Mouse (Mus musculus) embryonic facial prominence, embryonic 11.5 days (tissue): ENCODE results near the gene Susd6. TPM values are rescaled to one million over a fixed set of nuclear protein-coding genes. Genes with fewer than 3 reads are reported as not detected.

ENCODE experiments used
- ATAC-seq: fragments of 200-750 bp; cut with Nextera tagmentation; replicated peaks from 2 replicates; pipeline ENCODE4 v1.8.0; 2017; ENCODE audit warnings: low read depth; ENCODE audit not compliant: insufficient number of reproducible peaks, low FRiP score, low TSS enrichment
- DNase-seq: peaks from one replicate; pipeline ENCODE4 v3.0.0-alpha.2; 2015; ENCODE audit warnings: low spot score
- H3K27ac ChIP-seq: fragments of 300-500 bp; sonication (generic); replicated peaks from 2 replicates; pipeline ENCODE4 v1.5.1; 2014; ENCODE audit warnings: mild to moderate bottlenecking, low read depth, low read length, control low read depth
- H3K27me3 ChIP-seq: fragments of 300-500 bp; sonication (generic); 2 replicates; pipeline ENCODE4 v1.6.1; 2014; ENCODE audit warnings: mild to moderate bottlenecking, low read length, moderate library complexity, mixed read lengths; ENCODE audit not compliant: control insufficient read depth, insufficient read depth
- H3K36me3 ChIP-seq: fragments of 300-500 bp; sonication (generic); replicated peaks from 2 replicates; pipeline ENCODE4 v1.6.1; 2014; ENCODE audit warnings: low read depth, mild to moderate bottlenecking, low read length, moderate library complexity, mixed read lengths; ENCODE audit not compliant: control insufficient read depth, insufficient read depth
- H3K4me1 ChIP-seq: fragments of 300-500 bp; sonication (generic); 2 replicates; pipeline ENCODE4 v1.6.1; 2014; ENCODE audit warnings: low read length, mixed read lengths; ENCODE audit not compliant: control insufficient read depth, insufficient read depth
- H3K4me2 ChIP-seq: fragments of 300-500 bp; sonication (generic); 2 replicates; pipeline ENCODE4 v1.6.1; 2014; ENCODE audit warnings: low read depth, mild to moderate bottlenecking, control low read depth, low read length, moderate library complexity
- H3K4me3 ChIP-seq: fragments of 300-500 bp; sonication (generic); 2 replicates; pipeline ENCODE4 v1.5.1; 2014; ENCODE audit warnings: low read depth, low read length, control low read depth
- H3K9ac ChIP-seq: fragments of 300-500 bp; sonication (generic); replicated peaks from 2 replicates; pipeline ENCODE4 v1.6.1; 2014; ENCODE audit warnings: mild to moderate bottlenecking, control low read depth, low read length
- H3K9me3 ChIP-seq: fragments of 300-500 bp; sonication (generic); replicated peaks from 2 replicates; pipeline ENCODE4 v1.6.1; 2016; ENCODE audit warnings: mild to moderate bottlenecking, low read length, inconsistent platforms, mixed read lengths; ENCODE audit not compliant: control insufficient read depth
- WGBS: fragments of 180-500 bp; shearing (Covaris S2); extraction: QIAGEN DNeasy Blood & Tissue Kit; methylation state at CpG from one replicate; pipeline ENCODE4 v1.1.7; 2014; 5-methylcytosine and 5-hydroxymethylcytosine counted together
- polyA plus RNA-seq: library from polyadenylated mRNA; unstranded; fragments of >200 nt; fragmentation: Nextera tagmentation; extraction: Ambion mirVana; gene quantifications from 2 replicates; pipeline ENCODE4 v1.2.1, GENCODE M21; 2014

Gene Susd6
- polyA plus RNA-seq, 1 experiment from 2014 or later = 13.8 TPM

- H3K9ac ChIP-seq = no peak overlapping the region
- no peak for ATAC-seq
- DNase-seq = no peak
- H3K4me3 ChIP-seq = no peak overlapping the region
- H3K4me2 ChIP-seq = no peak overlapping the region
- H3K36me3 ChIP-seq = no peaks in the 10 kb centered on the region
- no peaks in the 10 kb centered on the region for H3K4me1 ChIP-seq
- H3K9me3 ChIP-seq = no peaks in the 10 kb centered on the region
- 53% methylated on average over 6 of the region's 6 CpGs for WGBS
- H3K27ac ChIP-seq = no peak overlapping the region
- no peaks in the 10 kb centered on the region for H3K27me3 ChIP-seq
Measured at GRCm38 (mm10) chr12:80811646-80812509, 21.6 kb downstream of the Susd6 start.

- WGBS = 79% methylated on average over 1 of the region's 1 CpGs
- no peaks in the 10 kb centered on the region for H3K4me1 ChIP-seq
- no peak overlapping the region for H3K27ac ChIP-seq
Measured at GRCm38 (mm10) chr12:80812510-80812820, 22.2 kb downstream of the Susd6 start.

GRCm38 (mm10) chr12:80813456-80813855, 23.1 kb downstream of the Susd6 start:
- H3K27me3 ChIP-seq = no peaks in the 10 kb centered on the region
- no peak for ATAC-seq
- DNase-seq = no peak

More at GRCm38 (mm10) chr12:80812510-80812820, 22.2 kb downstream of the Susd6 start:
- Histone ChIP-seq H3K36me3 (no peaks in the 10 kb centered on the region), H3K9ac (no peak overlapping the region), H3K4me2 (no peak overlapping the region), H3K27me3 (no peaks in the 10 kb centered on the region), H3K9me3 (no peaks in the 10 kb centered on the region), H3K4me3 (no peak overlapping the region)
- DNase-seq = no peak
- no peak for ATAC-seq

GRCm38 (mm10) chr12:80813872-80814271, 23.6 kb downstream of the Susd6 start:
- ATAC-seq (no peak), DNase-seq (no peak)
- no peaks in the 10 kb centered on the region for H3K36me3 ChIP-seq
- no peaks in the 10 kb centered on the region for H3K4me1 ChIP-seq
- H3K4me3 ChIP-seq = no peak overlapping the region
- no peak overlapping the region for H3K4me2 ChIP-seq
- no peak overlapping the region for H3K27ac ChIP-seq
- no peaks in the 10 kb centered on the region for H3K27me3 ChIP-seq
- no peaks in the 10 kb centered on the region for H3K9me3 ChIP-seq
- WGBS = 93% methylated on average over 4 of the region's 4 CpGs
- H3K9ac ChIP-seq = no peak overlapping the region

More at GRCm38 (mm10) chr12:80813456-80813855, 23.1 kb downstream of the Susd6 start:
- Histone ChIP-seq H3K4me1 (no peaks in the 10 kb centered on the region), H3K9ac (no peak overlapping the region), H3K4me2 (no peak overlapping the region), H3K4me3 (no peak overlapping the region), H3K36me3 (no peaks in the 10 kb centered on the region), H3K27ac (no peak overlapping the region), H3K9me3 (no peaks in the 10 kb centered on the region)
- WGBS = 91% methylated on average over 2 of the region's 2 CpGs

DNA sequence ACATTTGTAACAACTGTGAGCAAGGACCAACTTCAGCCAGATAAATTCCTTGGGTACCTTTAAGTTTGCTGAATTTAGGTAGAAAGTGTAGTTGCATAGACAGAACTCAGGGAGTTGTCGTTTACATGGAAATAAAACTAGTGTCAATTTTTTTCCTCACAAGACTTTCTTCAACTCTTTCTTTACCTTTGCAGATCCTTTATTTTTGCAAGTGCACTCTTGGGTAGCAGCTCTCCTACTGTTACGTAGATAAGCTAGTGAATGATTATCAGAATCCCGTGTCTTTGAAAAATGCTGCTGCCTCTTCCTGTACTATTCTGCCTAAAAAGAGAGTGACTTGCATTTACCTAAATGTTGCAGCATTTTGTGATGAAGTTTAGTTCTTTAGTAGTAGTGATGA, 24.2 kb downstream of the Susd6 start:
- H3K4me3 ChIP-seq = no peak overlapping the region
- H3K9me3 ChIP-seq = no peaks in the 10 kb centered on the region
- H3K4me2 ChIP-seq = no peak overlapping the region
- DNase-seq (no peak), ATAC-seq (no peak)
- no peaks in the 10 kb centered on the region for H3K36me3 ChIP-seq
- no peak overlapping the region for H3K9ac ChIP-seq
- no peaks in the 10 kb centered on the region for H3K4me1 ChIP-seq
- no peaks in the 10 kb centered on the region for H3K27me3 ChIP-seq
- 76% methylated on average over 3 of the region's 3 CpGs for WGBS
- no peak overlapping the region for H3K27ac ChIP-seq

DNA sequence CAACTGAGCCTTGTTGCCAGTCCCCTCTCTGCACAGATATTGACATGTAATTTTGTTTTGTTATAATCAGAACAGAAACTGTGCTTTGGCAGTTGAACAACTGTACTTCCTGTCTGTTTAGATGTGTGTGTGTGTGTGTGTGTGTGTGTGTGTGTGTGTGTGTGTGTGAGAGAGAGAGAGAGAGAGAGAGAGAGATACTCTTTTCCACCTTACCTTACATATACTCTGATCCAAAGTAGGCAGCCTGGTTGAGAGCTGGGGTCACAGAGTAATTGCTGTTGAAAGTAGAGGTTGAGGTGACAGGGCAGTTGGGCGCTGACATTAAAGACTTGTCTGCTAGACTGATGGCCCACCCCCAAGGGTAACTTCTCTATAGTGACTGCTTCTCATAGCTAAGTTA, 25.0 kb downstream of the Susd6 start:
- no peak overlapping the region for H3K27ac ChIP-seq
- no peak for ATAC-seq
- WGBS = 30% methylated on average over 1 of the region's 1 CpGs
- no peak for DNase-seq
- no peak overlapping the region for H3K4me2 ChIP-seq
- no peaks in the 10 kb centered on the region for H3K36me3 ChIP-seq
- no peaks in the 10 kb centered on the region for H3K4me1 ChIP-seq
- H3K9me3 ChIP-seq = no peaks in the 10 kb centered on the region
- no peak overlapping the region for H3K9ac ChIP-seq
- H3K27me3 ChIP-seq = no peaks in the 10 kb centered on the region
- H3K4me3 ChIP-seq = no peak overlapping the region

DNA sequence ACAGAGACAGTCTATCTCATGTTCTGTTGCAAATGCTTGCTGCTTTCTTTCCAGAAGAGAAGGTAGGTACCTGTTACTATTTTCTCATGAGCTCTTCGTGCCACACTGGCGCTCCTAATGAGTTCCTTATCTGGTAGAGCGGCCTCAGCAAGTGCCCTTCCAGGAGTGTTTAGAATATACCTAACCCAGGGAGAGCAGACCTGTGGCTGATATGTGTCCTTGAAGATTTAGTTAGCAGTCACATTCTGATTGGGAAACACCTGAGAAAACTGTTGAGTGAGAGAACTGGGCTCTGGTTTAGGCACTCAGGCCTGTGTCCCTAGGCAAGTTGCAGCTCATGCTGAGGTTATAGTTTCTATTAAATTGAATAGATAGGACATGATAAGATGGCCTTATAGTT, 25.6 kb downstream of the Susd6 start:
- Histone ChIP-seq H3K9ac (no peak overlapping the region), H3K36me3 (no peaks in the 10 kb centered on the region), H3K9me3 (no peaks in the 10 kb centered on the region), H3K4me3 (no peak overlapping the region), H3K27ac (no peak overlapping the region), H3K27me3 (no peaks in the 10 kb centered on the region), H3K4me2 (no peak overlapping the region), H3K4me1 (no peaks in the 10 kb centered on the region)
- ATAC-seq (no peak), DNase-seq (no peak)
- 81% methylated on average over 3 of the region's 3 CpGs for WGBS

GRCm38 (mm10) chr12:80816380-80817086, 26.2 kb downstream of the Susd6 start:
- no peak overlapping the region for H3K9ac ChIP-seq
- H3K9me3 ChIP-seq = no peaks in the 10 kb centered on the region
- no peaks in the 10 kb centered on the region for H3K4me1 ChIP-seq
- ATAC-seq = no peak
- no peak overlapping the region for H3K4me2 ChIP-seq
- no peaks in the 10 kb centered on the region for H3K27me3 ChIP-seq
- no peak for DNase-seq
- no peak overlapping the region for H3K27ac ChIP-seq
- 33% methylated on average over 1 of the region's 1 CpGs for WGBS
- no peak overlapping the region for H3K4me3 ChIP-seq
- no peaks in the 10 kb centered on the region for H3K36me3 ChIP-seq
